Mouse (Mus musculus) liver, adult 2 months (tissue): ENCODE measurements around the gene Epo. TPM values are rescaled to one million over a fixed set of nuclear protein-coding genes. Genes with fewer than 3 reads are reported as not detected.

Experiments
- DNase-seq: peaks from one replicate; pipeline ENCODE4 v3.0.0-alpha.2; 2011; ENCODE audit warnings: low read depth, low spot score; ENCODE audit errors: extremely low read depth
- H3K27ac ChIP-seq: fragments of 200-500 bp; replicated peaks from 2 replicates; pipeline ENCODE4 v1.5.1; 2012; ENCODE audit warnings: low read depth, mild to moderate bottlenecking, control low read depth, inconsistent platforms, low read length; ENCODE audit not compliant: insufficient read depth
- H3K27me3 ChIP-seq: fragments of 200-500 bp; 2 replicates; pipeline ENCODE4 v1.6.1; 2012; ENCODE audit warnings: mild to moderate bottlenecking, moderate library complexity, low read length, inconsistent platforms; ENCODE audit not compliant: control insufficient read depth, insufficient read depth
- H3K36me3 ChIP-seq: fragments of 200-500 bp; 2 replicates; pipeline ENCODE4 v1.6.1; 2012; ENCODE audit warnings: low read length, inconsistent platforms; ENCODE audit not compliant: control insufficient read depth, insufficient read depth
- H3K4me1 ChIP-seq: fragments of 200-500 bp; 2 replicates; pipeline ENCODE4 v1.6.1; 2011; ENCODE audit warnings: low read length; ENCODE audit not compliant: control insufficient read depth, insufficient read depth
- H3K4me3 ChIP-seq: fragments of 200-500 bp; 2 replicates; pipeline ENCODE4 v1.5.1; 2011; ENCODE audit warnings: low read depth, mild to moderate bottlenecking, control low read depth, low read length, moderate library complexity; ENCODE audit not compliant: insufficient read depth
- H3K79me2 ChIP-seq: fragments of 200-500 bp; 2 replicates; pipeline ENCODE4 v1.6.1; 2012; ENCODE audit warnings: inconsistent platforms, mild to moderate bottlenecking, low read length, moderate library complexity; ENCODE audit not compliant: control insufficient read depth, insufficient read depth
- H3K9ac ChIP-seq: fragments of 200-500 bp; 2 replicates; pipeline ENCODE4 v1.6.1; 2012; ENCODE audit warnings: low read depth, mild to moderate bottlenecking, control low read depth, inconsistent platforms, low read length
- CTCF ChIP-seq: fragments of 200-500 bp; IDR thresholded peaks from 2 replicates; pipeline ENCODE4 v1.5.1; 2011; ENCODE audit warnings: low read depth, low read length, control low read depth
- POLR2A ChIP-seq: fragments of 200-500 bp; IDR thresholded peaks from 2 replicates; pipeline ENCODE4 v1.6.1; 2011; ENCODE audit warnings: low read length, control low read depth; ENCODE audit not compliant: insufficient read depth; ENCODE audit errors: extremely low read depth
- WGBS: fragments of 180-500 bp; shearing (Covaris S2); methylation state at CpG from one replicate; pipeline ENCODE4 v1.1.7; 2018; 5-methylcytosine and 5-hydroxymethylcytosine counted together
- polyA plus RNA-seq: library from polyadenylated mRNA; depleted of rRNA; stranded (reverse); fragments of >200 nt; gene quantifications from 2 replicates; pipeline ENCODE4 v1.2.3, GENCODE M21; 2012
- total RNA-seq: library from RNA; depleted of rRNA; stranded (reverse); fragments of >200 nt; gene quantifications from 2 replicates; pipeline ENCODE4 v1.2.3, GENCODE M21; 2014

Epo gene
- total and polyA plus RNA-seq, 2 experiments: not detected

- 93% methylated on average over 2 of the region's 2 CpGs for WGBS
- Histone ChIP-seq H3K4me3 (no peak overlapping the region), H3K27ac (no peak overlapping the region), H3K36me3 (no peaks in the 10 kb centered on the region), H3K79me2 (no peaks in the 10 kb centered on the region), H3K27me3 (peaks cover 10% of the 10 kb centered on the region), H3K9ac (no peak overlapping the region), H3K4me1 (no peaks in the 10 kb centered on the region)
- no peak for DNase-seq
- TF ChIP-seq POLR2A (no peak), CTCF (no peak)
Observed at GRCm38 (mm10) chr5:137549840-137550239, 16.8 kb upstream of the Epo start.

DNA sequence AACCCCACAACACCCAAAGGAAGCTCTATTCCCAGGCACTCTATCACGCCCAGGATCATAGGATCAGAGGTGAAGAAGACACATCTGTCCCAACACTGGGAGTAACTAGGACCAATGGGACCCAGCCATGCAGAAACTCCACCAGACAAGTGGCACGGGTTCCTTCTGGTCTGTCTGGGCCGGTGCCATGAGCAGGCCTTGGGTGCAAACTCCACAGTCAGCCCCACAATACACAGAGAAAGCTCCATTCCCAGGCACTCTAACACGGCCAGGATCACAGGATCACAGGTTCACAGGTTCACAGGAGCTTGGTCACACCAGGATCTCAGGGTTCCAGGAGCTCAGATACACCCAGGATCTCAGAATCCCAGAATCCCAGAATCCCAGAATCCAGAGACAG, 12.6 kb upstream of the Epo start:
- no peaks in the 10 kb centered on the region for H3K36me3 ChIP-seq
- TF ChIP-seq CTCF (no peak), POLR2A (no peak)
- no peak overlapping the region for H3K27ac ChIP-seq
- H3K4me1 ChIP-seq: 0 out of 2 replicates have a peak, but pooled peaks cover 2% of the 10 kb centered on the region
- H3K27me3 ChIP-seq: no peaks in the 10 kb centered on the region
- H3K9ac ChIP-seq: no peak overlapping the region
- 76% methylated on average over 4 of the region's 4 CpGs for WGBS
- no peak for DNase-seq
- H3K79me2 ChIP-seq: no peaks in the 10 kb centered on the region
- H3K4me3 ChIP-seq: no peak overlapping the region

- 69% methylated on average over 6 of the region's 6 CpGs for WGBS
- DNase-seq: no peak
- TF ChIP-seq CTCF (no peak), POLR2A (no peak)
Observed at GRCm38 (mm10) chr5:137544926-137545325, 11.9 kb upstream of the Epo start.

GRCm38 (mm10) chr5:137541768-137542540, 8.9 kb upstream of the Epo start:
- 0 out of 2 replicates have a peak, but pooled peaks cover 2% of the 10 kb centered on the region for H3K4me1 ChIP-seq
- H3K9ac ChIP-seq: no peak overlapping the region
- DNase-seq: peak; percentile 66
- no peak for TF ChIP-seq POLR2A
- TF ChIP-seq CTCF: no peak
- H3K36me3 ChIP-seq: no peaks in the 10 kb centered on the region
- H3K4me3 ChIP-seq: no peak overlapping the region
- 25% methylated on average over 5 of the region's 5 CpGs for WGBS
- H3K79me2 ChIP-seq: no peaks in the 10 kb centered on the region
- H3K27ac ChIP-seq: no peak overlapping the region
- H3K27me3 ChIP-seq: no peaks in the 10 kb centered on the region

More at GRCm38 (mm10) chr5:137544926-137545325, 11.9 kb upstream of the Epo start:
- H3K27me3 ChIP-seq: no peaks in the 10 kb centered on the region
- H3K9ac ChIP-seq: no peak overlapping the region
- no peak overlapping the region for H3K4me3 ChIP-seq
- 0 out of 2 replicates have a peak, but pooled peaks cover 2% of the 10 kb centered on the region for H3K4me1 ChIP-seq
- no peak overlapping the region for H3K27ac ChIP-seq
- no peaks in the 10 kb centered on the region for H3K79me2 ChIP-seq
- H3K36me3 ChIP-seq: no peaks in the 10 kb centered on the region

GRCm38 (mm10) chr5:137540991-137541390, 7.9 kb upstream of the Epo start:
- DNase-seq: no peak
- H3K79me2 ChIP-seq: no peaks in the 10 kb centered on the region
- no peak overlapping the region for H3K9ac ChIP-seq
- H3K27ac ChIP-seq: no peak overlapping the region
- no peaks in the 10 kb centered on the region for H3K27me3 ChIP-seq
- H3K36me3 ChIP-seq: no peaks in the 10 kb centered on the region
- 0 out of 2 replicates have a peak, but pooled peaks cover 2% of the 10 kb centered on the region for H3K4me1 ChIP-seq
- 76% methylated on average over 6 of the region's 6 CpGs for WGBS
- no peak for TF ChIP-seq CTCF
- no peak for TF ChIP-seq POLR2A
- H3K4me3 ChIP-seq: no peak overlapping the region

- TF ChIP-seq POLR2A (no peak), CTCF (no peak)
- no peaks in the 10 kb centered on the region for H3K79me2 ChIP-seq
- no peak for DNase-seq
- 0 out of 2 replicates have a peak, but pooled peaks cover 2% of the 10 kb centered on the region for H3K4me1 ChIP-seq
- H3K36me3 ChIP-seq: no peaks in the 10 kb centered on the region
- H3K4me3 ChIP-seq: no peak overlapping the region
- 31% methylated on average over 7 of the region's 7 CpGs for WGBS
- no peaks in the 10 kb centered on the region for H3K27me3 ChIP-seq
- no peak overlapping the region for H3K9ac ChIP-seq
- H3K27ac ChIP-seq: no peak overlapping the region
Observed at GRCm38 (mm10) chr5:137539291-137539801, 6.3 kb upstream of the Epo start.
